Mouse (Mus musculus) kidney, adult 9 months (tissue): Measurements from ENCODE around the gene Olfr1320.

Experiments used
- DNase-seq: peaks from one replicate; pipeline ENCODE4 v3.0.0; 2022

The Olfr1320 gene

DNA sequence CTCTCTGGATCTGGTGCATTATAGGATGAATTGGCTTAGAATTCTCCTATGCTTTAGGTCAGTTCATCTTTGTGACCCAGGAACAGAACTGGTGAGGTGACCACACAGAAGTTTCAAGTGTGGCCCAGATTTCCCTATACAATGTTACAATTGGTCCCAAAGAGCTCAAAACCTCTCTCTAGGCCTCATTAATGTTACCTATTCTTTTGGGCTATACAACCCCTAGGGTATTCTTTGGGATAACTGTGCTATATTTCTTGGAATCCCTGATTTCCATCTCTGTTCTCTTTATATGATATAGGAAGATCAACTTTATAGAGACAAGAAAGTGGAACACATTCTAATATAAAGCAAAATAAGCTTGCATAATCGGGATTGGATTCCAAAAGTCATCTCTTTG is at the start of gene Olfr1320:
TSS of gene Olfr1320 (plus strand) at position 301 of the 400 bp plus-strand sequence.
- DNase-seq = no peak

DNA sequence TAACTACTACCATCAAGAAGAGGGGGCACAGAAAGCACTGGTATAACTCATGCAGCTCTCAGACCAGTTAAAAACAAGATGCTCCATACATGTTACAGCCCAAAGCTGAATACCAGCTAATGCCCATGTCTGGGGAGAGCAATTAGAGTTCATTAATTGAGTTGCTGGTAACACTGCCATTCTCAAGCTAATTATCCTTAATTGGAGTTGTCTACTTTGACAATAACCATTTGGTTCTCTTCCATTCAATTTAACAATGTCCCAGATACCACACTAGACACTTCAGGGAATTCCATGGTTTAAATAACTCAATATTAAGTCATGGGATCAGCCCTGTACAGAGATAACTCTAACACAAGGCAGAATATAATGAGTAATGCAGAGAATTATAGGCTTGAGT is 44.6 kb upstream of the Olfr1320 start:
- DNase-seq = no peak

DNA sequence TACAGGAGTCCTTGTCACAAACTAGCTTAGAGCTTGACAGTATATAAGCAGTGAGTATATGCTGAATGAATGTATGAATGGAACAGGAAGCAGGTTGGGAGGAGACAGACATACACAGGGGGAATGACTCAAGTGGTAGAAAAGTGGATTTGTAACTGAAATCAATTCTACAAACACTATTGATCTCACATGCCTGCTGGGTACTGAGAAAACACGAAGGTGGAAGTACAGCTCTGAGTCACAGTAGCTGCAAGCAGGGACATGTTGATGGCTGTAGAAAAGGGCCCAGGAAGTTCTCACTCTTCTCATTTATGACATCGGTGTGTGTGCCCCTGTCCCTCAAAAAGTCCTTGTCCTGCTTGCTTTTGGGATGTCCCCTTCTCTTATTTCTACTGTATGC is 40.9 kb upstream of the Olfr1320 start:
- DNase-seq = no peak

DNA sequence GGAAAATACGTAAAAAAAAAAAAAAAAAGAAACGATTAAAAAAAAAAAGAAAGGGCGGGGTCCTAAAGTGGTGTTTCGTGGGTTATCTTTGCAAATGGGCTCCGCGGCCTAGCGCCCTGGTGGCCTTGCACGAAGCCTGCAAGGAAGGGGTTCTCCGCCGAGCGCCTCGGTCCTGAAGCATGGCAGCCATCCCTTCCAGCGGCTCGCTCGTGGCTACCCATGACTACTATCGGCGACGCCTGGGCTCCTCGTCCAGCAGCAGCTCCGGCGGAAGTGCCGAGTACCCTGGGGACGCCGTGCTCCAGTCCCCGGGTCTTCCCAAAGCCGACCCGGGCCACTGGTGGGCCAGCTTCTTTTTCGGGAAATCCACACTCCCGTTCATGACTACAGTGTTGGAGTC is 11.4 kb upstream of the Olfr1320 start:
- peak; percentile 2 for DNase-seq
